Mouse (Mus musculus) kidney, adult 11 months (tissue): Measurements from ENCODE around the gene Tgm5.
"Not testable (repeated sequence)": the region's sequence is repeated elsewhere in the genome, so short reads cannot be mapped to it uniquely, and the experiment has no call there.

ENCODE experiments used
- DNase-seq: peaks from one replicate; pipeline ENCODE4 v3.0.0; 2022

Gene Tgm5

DNA sequence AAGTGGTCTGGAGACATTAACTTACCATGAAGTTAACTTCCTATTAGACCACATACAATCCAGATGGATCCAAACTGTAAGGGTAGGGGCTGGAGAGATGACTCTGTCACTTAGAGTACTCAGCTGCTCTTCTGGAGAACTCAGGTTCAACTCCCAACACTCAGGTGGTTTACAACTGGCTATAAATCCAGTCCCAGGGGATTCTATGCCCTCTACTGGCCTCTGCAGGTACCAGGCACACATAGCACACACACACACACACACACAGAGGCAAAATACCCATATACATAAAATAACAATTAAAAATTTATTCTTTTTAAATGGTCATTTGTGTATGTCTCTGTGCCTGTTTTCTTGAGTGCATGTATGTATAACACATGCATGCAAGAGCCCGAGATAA, 46.3 kb downstream of the Tgm5 start:
- DNase-seq: no peak

- not testable (repeated sequence) for DNase-seq
Measured at GRCm38 (mm10) chr2:121038851-121039250, 46.8 kb downstream of the Tgm5 start.

- no peak for DNase-seq
Measured at GRCm38 (mm10) chr2:121036733-121037341, 48.8 kb downstream of the Tgm5 start, which contains the start of gene Epb42. TSS of gene Epb42 (minus strand) at chr2:121037072.

DNA sequence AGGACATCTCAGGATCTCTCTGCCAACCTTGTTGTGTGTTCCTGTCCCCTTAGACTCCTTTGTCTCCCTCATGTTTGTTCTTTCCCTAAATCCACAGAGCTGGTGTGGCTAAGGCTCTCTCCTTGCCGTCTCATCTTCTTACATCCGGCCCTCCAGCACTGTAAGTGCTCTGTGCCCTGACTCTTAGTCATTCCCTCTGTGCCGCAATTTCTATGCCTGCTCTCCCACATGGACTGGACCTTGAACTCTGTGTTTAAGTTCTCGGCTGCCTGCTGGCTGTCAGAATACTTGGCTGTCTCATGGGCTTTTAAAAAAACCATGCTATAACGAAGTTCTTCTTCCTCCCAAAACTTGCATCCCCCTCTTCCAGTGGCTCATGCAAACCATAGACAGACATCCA, 62.7 kb downstream of the Tgm5 start:
- DNase-seq: peak; percentile 12

DNA sequence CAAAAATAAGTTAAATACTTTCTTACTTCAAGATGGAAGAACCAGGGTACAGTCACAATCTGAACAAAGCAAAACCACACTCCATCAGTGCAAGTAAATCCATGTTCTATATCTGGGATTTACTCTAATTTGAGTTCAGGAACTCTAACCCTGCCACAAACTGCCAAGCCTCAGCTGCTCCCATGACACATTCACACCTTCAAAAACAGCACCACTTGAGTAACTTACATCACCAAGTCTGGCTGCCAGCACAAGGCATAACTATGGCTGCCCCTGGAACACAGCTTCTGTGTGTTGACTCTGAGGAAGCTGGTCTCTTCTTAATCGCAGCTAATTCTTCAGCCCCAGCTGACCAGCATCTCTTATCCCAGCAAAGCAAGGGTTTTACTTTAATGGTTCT, 68.5 kb downstream of the Tgm5 start:
- DNase-seq: no peak

DNA sequence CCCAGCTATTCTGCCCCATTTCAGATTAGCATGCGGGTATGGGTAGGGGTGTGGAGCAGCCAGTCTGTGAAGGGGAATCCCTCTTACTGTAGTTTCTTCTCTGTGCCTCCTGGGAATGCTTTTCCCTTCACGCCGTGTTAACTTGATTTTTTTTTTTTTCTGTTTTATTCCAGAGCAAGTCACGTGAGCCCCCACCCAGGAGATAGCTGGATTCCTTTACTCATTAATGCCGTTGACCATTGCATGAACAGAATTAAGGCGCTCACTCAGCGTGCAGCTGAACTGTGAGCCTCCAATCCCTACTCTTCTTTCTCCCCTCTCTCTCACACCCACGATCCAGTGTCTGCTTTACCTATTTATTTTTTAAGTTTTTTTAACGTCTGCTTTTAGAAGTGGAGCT, 69.4 kb downstream of the Tgm5 start:
- DNase-seq: peak; percentile 55

DNA sequence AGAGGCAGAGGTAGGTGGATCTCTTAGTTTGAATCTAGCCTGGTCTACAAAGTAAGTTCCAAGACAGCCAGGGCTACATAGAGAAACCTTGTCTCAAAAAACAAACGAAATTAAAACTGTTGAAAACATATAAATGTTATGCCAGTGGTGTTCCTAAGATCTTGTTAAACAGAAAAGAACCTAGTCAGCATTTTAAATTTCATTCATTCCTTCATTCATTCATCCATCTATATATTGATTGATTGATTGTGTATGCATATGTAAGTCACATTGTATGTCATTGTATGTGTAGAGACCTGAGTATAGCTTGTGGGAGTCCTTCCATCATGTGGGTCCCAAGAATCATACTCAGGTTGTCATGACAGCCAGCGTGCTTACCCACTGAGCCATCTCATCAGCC, 70.1 kb downstream of the Tgm5 start:
- DNase-seq: no peak

- DNase-seq: no peak
Measured at GRCm38 (mm10) chr2:121012676-121013075, 73.0 kb downstream of the Tgm5 start.

GRCm38 (mm10) chr2:121009071-121009677, 76.5 kb downstream of the Tgm5 start:
- no peak for DNase-seq

DNA sequence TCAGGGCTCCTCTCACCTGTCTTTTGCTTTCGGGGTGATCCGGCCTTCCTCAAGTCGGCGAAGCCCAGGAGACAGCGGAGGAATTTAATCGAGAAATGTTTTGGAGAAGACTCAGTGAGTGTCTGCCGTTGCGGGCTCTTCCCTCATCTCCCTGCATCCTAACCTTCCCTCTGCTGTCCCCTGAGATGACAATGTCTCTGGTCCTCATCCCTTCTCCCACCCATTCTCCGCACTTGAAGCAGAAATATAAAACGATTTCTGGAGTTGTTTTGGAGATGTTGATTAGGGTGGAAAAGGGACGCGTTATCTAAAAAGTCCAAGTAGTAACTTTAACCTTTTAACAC, 77.0 kb downstream of the Tgm5 start:
- no peak for DNase-seq

DNA sequence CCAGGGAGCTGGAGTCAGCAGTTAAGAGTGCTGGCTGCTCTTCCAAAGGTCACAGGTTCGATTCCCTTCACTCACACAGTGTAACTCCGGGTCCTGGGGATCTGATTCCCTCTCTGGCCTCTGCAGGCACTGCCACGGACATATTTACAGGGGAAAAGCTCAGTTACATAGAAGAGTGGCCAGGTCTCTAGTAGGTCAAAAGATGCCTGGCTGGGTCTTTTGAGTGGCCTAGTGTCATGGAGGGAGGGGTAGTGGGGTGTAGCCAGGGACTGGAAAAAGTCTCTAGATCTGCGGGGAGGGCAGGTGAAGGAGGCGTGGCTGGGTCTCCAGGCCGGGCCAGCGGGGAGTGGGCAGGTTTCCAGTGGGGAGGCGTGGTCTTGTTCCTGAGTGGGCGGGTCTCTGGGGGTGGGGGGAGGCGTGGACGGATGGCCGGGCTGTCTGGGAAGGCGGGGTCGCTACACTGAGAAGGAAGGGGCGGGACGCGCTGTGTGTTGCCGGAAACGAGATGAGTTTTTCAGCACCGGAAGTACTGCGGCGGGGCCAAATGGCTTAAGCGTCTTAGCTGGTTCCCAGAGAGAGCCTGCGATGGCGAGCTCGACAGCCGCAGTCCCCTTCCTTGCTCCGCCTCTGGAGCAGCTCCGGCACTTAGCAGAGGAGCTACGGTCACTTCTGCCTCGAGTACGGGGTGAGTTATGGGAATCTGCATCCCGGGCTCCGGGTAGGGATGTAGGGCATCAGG, 77.5 kb downstream of the Tgm5 start, which contains the start of gene Ccndbp1:
TSS of gene Ccndbp1 (plus strand) at position 479 of the 739 bp plus-strand sequence.
- peak; percentile 92 for DNase-seq

DNA sequence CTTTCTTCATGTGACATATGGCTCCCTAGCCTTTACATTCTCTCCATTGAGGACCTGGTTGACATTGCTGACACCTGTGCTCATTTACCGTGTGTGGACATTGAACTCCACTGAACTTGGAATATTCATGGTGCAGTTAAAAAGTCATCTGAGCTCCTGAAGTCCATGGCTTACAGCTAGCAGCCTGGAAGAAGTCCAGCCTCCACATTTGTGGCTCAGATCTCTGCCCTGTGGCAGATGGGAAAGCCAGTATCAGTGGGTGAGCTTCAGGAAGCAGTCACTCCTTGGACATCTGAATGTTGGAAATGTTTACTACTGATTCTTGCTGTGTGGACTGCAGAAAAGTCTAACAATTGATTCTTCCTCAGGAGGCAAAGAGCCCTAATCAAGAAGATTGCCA, 78.7 kb downstream of the Tgm5 start:
- DNase-seq: peak; percentile 46

GRCm38 (mm10) chr2:121004018-121004811, 81.4 kb downstream of the Tgm5 start:
- no peak for DNase-seq

DNA sequence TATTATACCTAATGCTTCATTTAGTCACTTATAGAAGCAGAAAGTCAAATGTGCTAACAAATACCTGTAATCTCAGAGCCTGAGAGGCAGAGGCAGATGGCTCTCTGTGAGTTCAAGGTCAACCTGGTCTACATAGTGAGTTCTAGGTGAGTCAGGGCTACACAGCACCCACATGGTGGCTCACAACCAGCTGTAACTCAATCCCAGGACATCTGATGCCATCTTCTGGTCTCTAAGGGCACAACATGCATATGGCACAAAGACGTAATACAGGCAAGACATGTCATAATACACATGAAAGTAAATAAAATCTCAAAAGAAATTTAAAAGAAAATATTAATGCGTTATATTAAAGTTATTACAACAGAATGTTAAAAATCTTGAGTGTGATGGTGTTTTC, 82.1 kb downstream of the Tgm5 start:
- DNase-seq: no peak

DNA sequence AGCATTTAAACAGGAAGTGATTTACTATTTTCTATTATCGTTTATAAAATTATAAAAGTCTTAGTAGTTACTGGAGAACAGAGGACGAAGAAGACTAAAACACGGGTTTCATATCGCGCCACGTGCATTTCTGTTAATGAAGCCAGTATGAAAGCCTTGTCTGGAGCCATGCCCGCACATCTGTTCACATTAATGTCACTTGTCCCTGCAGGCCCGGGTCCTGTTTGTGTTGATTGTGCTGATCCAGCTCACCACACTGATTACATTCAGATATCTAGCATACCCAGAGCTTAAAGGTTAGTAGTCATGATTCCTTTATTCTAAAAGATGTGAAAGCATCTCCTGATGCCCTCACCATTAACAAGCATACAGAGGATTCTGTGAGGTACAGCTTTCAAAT, 86.8 kb downstream of the Tgm5 start:
- DNase-seq: no peak

DNA sequence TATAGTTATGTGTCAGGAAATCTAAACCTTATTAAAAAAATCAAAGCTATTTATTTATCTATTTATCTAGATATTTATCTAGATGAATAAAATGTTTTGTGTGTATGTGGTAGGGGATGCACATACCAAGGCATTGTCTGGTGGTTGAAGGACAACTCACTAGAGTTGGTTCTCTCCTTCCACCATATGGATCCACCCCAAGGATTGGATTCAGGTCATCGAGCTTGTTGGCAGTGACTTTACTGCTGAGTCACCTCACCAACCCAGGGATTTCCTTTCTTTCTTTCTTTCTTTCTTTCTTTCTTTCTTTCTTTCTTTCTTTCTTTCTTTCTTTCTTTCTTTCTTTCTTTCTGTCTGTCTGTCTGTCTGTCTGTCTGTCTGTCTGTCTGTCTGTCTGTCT, 89.0 kb downstream of the Tgm5 start:
- DNase-seq: not testable (repeated sequence)
